Mouse (Mus musculus): ENCODE results near the gene Pllp. TPM values are rescaled to one million over a fixed set of nuclear protein-coding genes. Genes with fewer than 3 reads are reported as not detected.

Gene Pllp
- polyA plus RNA-seq, 1 experiment from 2014 or later = 8.1 TPM

GRCm38 (mm10) chr8:94706732-94707395, 10.8 kb upstream of the Pllp start:
- Histone ChIP-seq H3K4me3 (ENCODE audit: low read depth, low read length) (no peak overlapping the region), H3K4me2 (ENCODE audit: low read depth, low read length) (no peak overlapping the region), H3K27ac (replicated peaks; ENCODE audit: low read depth, low read length) (no peak overlapping the region), H3K9me3 (ENCODE audit: control insufficient read depth, low read length) (no peaks in the 10 kb centered on the region), H3K27me3 (replicated peaks; ENCODE audit: control insufficient read depth, insufficient read depth, low read length) (no peaks in the 10 kb centered on the region), H3K9ac (ENCODE audit: low read depth, low read length) (no peak overlapping the region), H3K4me1 (ENCODE audit: control insufficient read depth, insufficient read depth, low read length) (no peaks in the 10 kb centered on the region; the same call in 1 of the 2 replicates), H3K36me3 (ENCODE audit: control insufficient read depth, insufficient read depth, low read length) (no peaks in the 10 kb centered on the region)
- no peak for ATAC-seq (ENCODE audit: low read depth)
- DNase-seq (ENCODE audit: low spot score) = no peak
- WGBS = 68% methylated on average over 9 of the region's 9 CpGs

GRCm38 (mm10) chr8:94705581-94706245, 9.6 kb upstream of the Pllp start:
- Histone ChIP-seq H3K27me3 (replicated peaks; ENCODE audit: control insufficient read depth, insufficient read depth, low read length) (no peaks in the 10 kb centered on the region), H3K4me2 (ENCODE audit: low read depth, low read length) (no peak overlapping the region), H3K4me1 (ENCODE audit: control insufficient read depth, insufficient read depth, low read length) (no peaks in the 10 kb centered on the region), H3K9ac (ENCODE audit: low read depth, low read length) (no peak overlapping the region), H3K36me3 (ENCODE audit: control insufficient read depth, insufficient read depth, low read length) (no peaks in the 10 kb centered on the region), H3K27ac (replicated peaks; ENCODE audit: low read depth, low read length) (no peak overlapping the region), H3K4me3 (ENCODE audit: low read depth, low read length) (no peak overlapping the region), H3K9me3 (ENCODE audit: control insufficient read depth, low read length) (no peaks in the 10 kb centered on the region)
- no peak for DNase-seq (ENCODE audit: low spot score)
- ATAC-seq (ENCODE audit: low read depth) = no peak
- 75% methylated on average over 9 of the region's 10 CpGs for WGBS

- 18% methylated on average over 9 of the region's 9 CpGs for WGBS
- H3K27ac ChIP-seq (replicated peaks; ENCODE audit: low read depth, low read length) = no peak overlapping the region
- H3K27me3 ChIP-seq (replicated peaks; ENCODE audit: control insufficient read depth, insufficient read depth, low read length) = no peaks in the 10 kb centered on the region
- no peak for DNase-seq (ENCODE audit: low spot score)
- H3K4me1 ChIP-seq (ENCODE audit: control insufficient read depth, insufficient read depth, low read length) = no peaks in the 10 kb centered on the region
- H3K4me3 ChIP-seq (ENCODE audit: low read depth, low read length) = peak overlapping the region; percentile 43
- ATAC-seq (ENCODE audit: low read depth) = no peak
- no peaks in the 10 kb centered on the region for H3K9me3 ChIP-seq (ENCODE audit: control insufficient read depth, low read length)
- H3K9ac ChIP-seq (ENCODE audit: low read depth, low read length) = peak overlapping the region; percentile 56
- peak overlapping the region; percentile 69 for H3K4me2 ChIP-seq (ENCODE audit: low read depth, low read length)
- H3K36me3 ChIP-seq (ENCODE audit: control insufficient read depth, insufficient read depth, low read length) = no peaks in the 10 kb centered on the region
These were observed 8.5 kb upstream of the Pllp start for GRCm38 (mm10) chr8:94704669-94704984.

- peak overlapping the region; percentile 56 for H3K9ac ChIP-seq (ENCODE audit: low read depth, low read length)
- peak; percentile 93 for ATAC-seq (ENCODE audit: low read depth)
- no peaks in the 10 kb centered on the region for H3K27me3 ChIP-seq (replicated peaks; ENCODE audit: control insufficient read depth, insufficient read depth, low read length)
- no peak overlapping the region for H3K27ac ChIP-seq (replicated peaks; ENCODE audit: low read depth, low read length)
- under 1% methylated on average over 35 of the region's 35 CpGs for WGBS
- DNase-seq (ENCODE audit: low spot score) = peak; percentile 95
- H3K9me3 ChIP-seq (ENCODE audit: control insufficient read depth, low read length) = no peaks in the 10 kb centered on the region
- H3K4me1 ChIP-seq (ENCODE audit: control insufficient read depth, insufficient read depth, low read length) = no peaks in the 10 kb centered on the region
- peak overlapping the region; percentile 69 for H3K4me2 ChIP-seq (ENCODE audit: low read depth, low read length)
- peak overlapping the region; percentile 55 for H3K4me3 ChIP-seq (ENCODE audit: low read depth, low read length)
- H3K36me3 ChIP-seq (ENCODE audit: control insufficient read depth, insufficient read depth, low read length) = no peaks in the 10 kb centered on the region
These were observed 8.0 kb upstream of the Pllp start for GRCm38 (mm10) chr8:94703972-94704668.

- Histone ChIP-seq H3K27ac (replicated peaks; ENCODE audit: low read depth, low read length) (peak overlapping the region; percentile 58; the same call in 1 of the 2 replicates), H3K9ac (ENCODE audit: low read depth, low read length) (peak overlapping the region; percentile 61), H3K4me3 (ENCODE audit: low read depth, low read length) (peak overlapping the region; percentile 55), H3K4me1 (ENCODE audit: control insufficient read depth, insufficient read depth, low read length) (no peaks in the 10 kb centered on the region), H3K9me3 (ENCODE audit: control insufficient read depth, low read length) (no peaks in the 10 kb centered on the region), H3K36me3 (ENCODE audit: control insufficient read depth, insufficient read depth, low read length) (no peaks in the 10 kb centered on the region), H3K4me2 (ENCODE audit: low read depth, low read length) (peak overlapping the region; percentile 65), H3K27me3 (replicated peaks; ENCODE audit: control insufficient read depth, insufficient read depth, low read length) (0 out of 2 replicates have a peak, but pooled peaks cover under 1% of the 10 kb centered on the region)
- DNase-seq (ENCODE audit: low spot score) (peak; percentile 94), ATAC-seq (ENCODE audit: low read depth) (peak; percentile 86)
- WGBS = 0% methylated on average over 35 of the region's 35 CpGs
These were observed 7.1 kb upstream of the Pllp start for GRCm38 (mm10) chr8:94702844-94703813.

GRCm38 (mm10) chr8:94702156-94702555, 6.1 kb upstream of the Pllp start:
- Histone ChIP-seq H3K36me3 (ENCODE audit: control insufficient read depth, insufficient read depth, low read length) (no peaks in the 10 kb centered on the region), H3K9ac (ENCODE audit: low read depth, low read length) (no peak overlapping the region), H3K27ac (replicated peaks; ENCODE audit: low read depth, low read length) (no peak overlapping the region), H3K4me2 (ENCODE audit: low read depth, low read length) (peak overlapping the region; percentile 65; the same call in 1 of the 2 replicates), H3K9me3 (ENCODE audit: control insufficient read depth, low read length) (no peaks in the 10 kb centered on the region), H3K27me3 (replicated peaks; ENCODE audit: control insufficient read depth, insufficient read depth, low read length) (peaks cover 7% of the 10 kb centered on the region), H3K4me3 (ENCODE audit: low read depth, low read length) (no peak overlapping the region; the same call in 1 of the 2 replicates), H3K4me1 (ENCODE audit: control insufficient read depth, insufficient read depth, low read length) (no peaks in the 10 kb centered on the region)
- DNase-seq (ENCODE audit: low spot score) (no peak), ATAC-seq (ENCODE audit: low read depth) (no peak)
- WGBS = 68% methylated on average over 3 of the region's 3 CpGs

GRCm38 (mm10) chr8:94700421-94700935, 4.4 kb upstream of the Pllp start:
- Histone ChIP-seq H3K27me3 (replicated peaks; ENCODE audit: control insufficient read depth, insufficient read depth, low read length) (peaks cover 24% of the 10 kb centered on the region), H3K27ac (replicated peaks; ENCODE audit: low read depth, low read length) (no peak overlapping the region), H3K36me3 (ENCODE audit: control insufficient read depth, insufficient read depth, low read length) (no peaks in the 10 kb centered on the region), H3K9me3 (ENCODE audit: control insufficient read depth, low read length) (no peaks in the 10 kb centered on the region), H3K4me3 (ENCODE audit: low read depth, low read length) (no peak overlapping the region), H3K4me1 (ENCODE audit: control insufficient read depth, insufficient read depth, low read length) (0 out of 2 replicates have a peak, but pooled peaks cover under 1% of the 10 kb centered on the region), H3K9ac (ENCODE audit: low read depth, low read length) (no peak overlapping the region), H3K4me2 (ENCODE audit: low read depth, low read length) (no peak overlapping the region)
- DNase-seq (ENCODE audit: low spot score) (no peak), ATAC-seq (ENCODE audit: low read depth) (no peak)
- 87% methylated on average over 4 of the region's 4 CpGs for WGBS

- DNase-seq (ENCODE audit: low spot score) (no peak), ATAC-seq (ENCODE audit: low read depth) (no peak)
- Histone ChIP-seq H3K27me3 (replicated peaks; ENCODE audit: control insufficient read depth, insufficient read depth, low read length) (peaks cover 35% of the 10 kb centered on the region), H3K4me1 (ENCODE audit: control insufficient read depth, insufficient read depth, low read length) (0 out of 2 replicates have a peak, but pooled peaks cover 5% of the 10 kb centered on the region), H3K9ac (ENCODE audit: low read depth, low read length) (no peak overlapping the region), H3K27ac (replicated peaks; ENCODE audit: low read depth, low read length) (no peak overlapping the region), H3K36me3 (ENCODE audit: control insufficient read depth, insufficient read depth, low read length) (no peaks in the 10 kb centered on the region), H3K4me3 (ENCODE audit: low read depth, low read length) (no peak overlapping the region), H3K4me2 (ENCODE audit: low read depth, low read length) (no peak overlapping the region), H3K9me3 (ENCODE audit: control insufficient read depth, low read length) (no peaks in the 10 kb centered on the region)
- WGBS = 71% methylated on average over 16 of the region's 16 CpGs
These were observed 3.3 kb upstream of the Pllp start for GRCm38 (mm10) chr8:94699366-94699765.

All from embryonic facial prominence, embryonic 14.5 days (tissue).